Mouse (Mus musculus) kidney, postnatal 36 days (tissue): Measurements from ENCODE around the gene Retsat.

Experiments
- DNase-seq, 2 experiments: peaks; one replicate each; pipeline ENCODE4 v3.0.0; 2021 to 2022; ENCODE audit warnings: mixed read lengths in 2 of 2

The Retsat gene

GRCm38 (mm10) chr6:72597956-72598753 is at the start of gene Retsat, which contains the start of gene Elmod3:
Gene Retsat (plus strand): TSS chr6:72598475.
Gene Elmod3 (minus strand): TSS chr6:72598413.
- DNase-seq = peak; percentile 97 to 98

GRCm38 (mm10) chr6:72549041-72549580 is 49.2 kb upstream of the Retsat start:
- DNase-seq = peak in 1 of 2 experiments; percentile 42

- no peak for DNase-seq
These were observed 48.2 kb upstream of the Retsat start for GRCm38 (mm10) chr6:72550025-72550424.

DNA sequence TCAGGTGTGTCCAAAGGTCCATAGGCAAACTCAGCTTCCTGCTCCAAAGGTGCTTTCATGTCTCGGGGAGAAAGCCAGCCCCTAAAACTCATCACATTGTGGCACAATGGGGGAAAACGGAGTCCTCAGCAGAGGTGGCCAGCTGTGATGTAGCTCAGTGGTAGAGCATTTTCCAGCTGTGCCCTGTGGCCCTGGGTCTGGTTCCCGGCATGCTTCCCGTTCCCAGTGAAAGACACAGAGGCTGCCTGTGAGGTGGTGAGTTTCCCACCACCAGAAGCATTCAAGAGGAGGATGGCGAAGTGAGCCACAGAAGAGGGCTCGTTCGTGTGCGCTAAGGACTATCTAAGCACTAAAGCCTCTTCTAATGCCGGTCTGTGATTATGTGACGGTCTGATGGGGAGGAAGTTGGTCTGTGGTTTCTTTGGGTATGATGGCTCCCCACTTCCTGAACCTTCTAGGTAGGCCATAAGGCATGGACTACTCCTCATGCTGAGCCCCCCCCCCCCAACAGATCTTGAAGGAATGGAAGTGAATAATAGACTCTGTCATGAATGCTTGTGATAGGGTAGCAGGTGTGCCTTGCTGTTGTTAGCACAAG is 47.7 kb upstream of the Retsat start:
- DNase-seq = no peak

- peak; percentile 74 to 75 for DNase-seq
These were observed 45.9 kb upstream of the Retsat start for GRCm38 (mm10) chr6:72552171-72553078.

DNA sequence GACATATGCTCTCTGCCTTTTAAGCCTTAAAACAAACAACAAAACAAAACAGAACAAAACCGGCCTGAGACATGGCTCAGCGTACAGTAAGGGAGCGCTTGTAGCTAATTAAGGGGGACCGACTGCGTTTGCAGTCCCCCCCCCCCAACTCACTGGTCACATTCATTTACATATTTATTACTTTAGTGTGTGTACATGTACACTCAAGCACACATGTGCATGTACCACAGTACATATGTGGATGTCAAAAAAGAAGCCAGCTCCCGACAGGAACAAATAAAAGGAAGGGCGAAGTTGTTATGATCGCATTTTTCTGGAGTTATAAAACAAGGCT is 45.2 kb upstream of the Retsat start:
- no peak for DNase-seq

- no peak for DNase-seq
These were observed 37.5 kb upstream of the Retsat start for GRCm38 (mm10) chr6:72560801-72561200.

DNA sequence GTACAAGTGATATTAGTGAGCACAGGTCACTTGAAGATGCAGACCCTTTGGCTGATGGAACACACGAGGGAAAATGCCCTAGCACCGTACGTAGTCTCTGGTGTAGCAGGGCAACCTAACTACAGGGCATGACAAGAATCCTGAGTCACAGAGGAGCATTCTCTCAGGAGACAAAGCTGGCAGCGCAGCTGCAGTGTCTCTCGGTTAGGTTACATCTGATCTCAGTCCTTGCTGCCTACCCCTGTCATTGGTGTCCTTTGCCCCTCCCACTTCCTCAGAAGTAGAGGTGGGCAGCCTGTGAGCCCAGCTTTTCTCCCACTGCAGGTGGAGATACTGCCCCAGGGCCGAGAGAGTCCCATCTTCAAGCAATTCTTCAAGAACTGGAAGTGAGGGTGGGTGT is 35.8 kb upstream of the Retsat start:
- DNase-seq = no peak

DNA sequence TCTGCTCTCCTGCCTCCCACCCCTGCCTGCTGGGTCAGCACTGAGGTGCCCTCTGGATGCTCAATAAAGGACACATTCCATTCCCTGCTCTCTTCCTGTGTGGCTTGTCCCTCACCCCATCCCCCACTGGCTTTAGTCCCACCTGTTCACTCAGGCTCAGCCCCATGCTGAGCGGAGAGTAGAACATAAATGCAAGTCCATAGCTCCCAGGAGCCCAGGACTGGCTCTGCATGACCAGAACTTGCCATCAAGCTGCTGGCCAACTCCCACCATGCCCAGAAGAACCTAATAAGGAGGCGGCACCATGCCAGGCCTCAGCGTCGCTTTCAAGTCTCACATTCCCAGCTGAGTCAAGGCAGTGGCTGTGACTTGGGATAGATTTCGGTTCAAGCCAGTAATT is 35.4 kb upstream of the Retsat start:
- peak; percentile 56 for DNase-seq

GRCm38 (mm10) chr6:72565506-72565905 is 32.8 kb upstream of the Retsat start:
- no peak for DNase-seq

DNA sequence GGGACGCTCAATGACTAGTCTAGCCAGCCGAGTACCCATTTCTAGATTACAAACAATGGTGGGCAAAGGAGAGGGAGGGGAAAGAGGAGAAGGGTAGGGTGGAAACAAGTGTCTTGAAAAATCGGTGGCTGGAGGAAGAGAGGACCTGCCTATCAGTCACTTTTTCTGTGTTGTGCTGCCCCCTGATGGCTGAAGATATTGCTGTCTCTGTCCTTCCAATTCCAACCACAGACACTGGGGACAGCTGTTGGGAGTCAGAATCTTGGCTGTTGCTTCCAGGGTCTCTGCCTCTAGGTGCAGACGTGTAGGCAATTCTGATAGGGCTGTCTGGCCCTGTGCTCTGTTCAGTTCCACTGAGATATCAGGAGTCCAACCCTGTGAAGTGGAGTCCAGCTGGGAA is 32.2 kb upstream of the Retsat start:
- peak; percentile 90 to 95 for DNase-seq

DNA sequence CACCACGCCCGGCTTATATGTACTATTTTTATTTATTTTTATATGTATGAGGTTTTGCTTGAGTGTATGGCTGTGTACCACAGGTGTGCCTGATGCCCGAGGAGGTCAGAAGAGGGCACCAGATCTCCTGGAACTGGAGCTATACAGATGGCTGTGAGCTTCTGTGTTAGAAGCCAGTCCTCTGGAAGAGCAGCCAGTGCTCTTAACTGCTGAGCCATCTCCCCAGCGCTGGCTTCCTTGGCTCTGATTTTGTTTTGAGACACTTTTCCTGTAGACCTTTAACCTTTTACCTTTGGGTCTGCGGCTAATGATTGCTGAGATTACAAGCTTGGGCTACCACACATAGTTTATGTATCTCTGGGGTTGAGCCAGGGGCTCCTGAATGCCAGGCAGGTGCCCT is 30.8 kb upstream of the Retsat start:
- DNase-seq = peak; percentile 69 to 77

DNA sequence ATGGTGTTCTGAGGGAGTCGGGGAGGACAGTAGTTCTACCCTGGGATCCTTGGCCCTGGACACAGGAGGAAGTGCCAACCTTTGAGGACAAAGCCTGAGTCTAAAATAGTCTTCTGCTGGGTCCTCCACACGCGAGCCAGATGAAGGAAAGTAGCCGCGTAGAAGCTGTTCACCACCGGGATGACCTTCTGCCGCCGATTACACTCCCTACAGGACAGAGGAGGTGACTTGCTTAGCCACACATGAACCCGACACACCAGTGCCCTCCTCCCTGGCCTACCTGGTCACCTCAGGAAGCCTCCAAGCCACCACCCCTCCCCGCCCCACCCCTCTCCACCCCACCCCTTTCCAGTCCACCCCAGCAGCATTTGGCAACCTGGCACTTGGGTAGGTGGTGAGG is 29.5 kb upstream of the Retsat start:
- no peak for DNase-seq

- no peak for DNase-seq
These were observed 27.5 kb upstream of the Retsat start for GRCm38 (mm10) chr6:72570644-72571397.

DNA sequence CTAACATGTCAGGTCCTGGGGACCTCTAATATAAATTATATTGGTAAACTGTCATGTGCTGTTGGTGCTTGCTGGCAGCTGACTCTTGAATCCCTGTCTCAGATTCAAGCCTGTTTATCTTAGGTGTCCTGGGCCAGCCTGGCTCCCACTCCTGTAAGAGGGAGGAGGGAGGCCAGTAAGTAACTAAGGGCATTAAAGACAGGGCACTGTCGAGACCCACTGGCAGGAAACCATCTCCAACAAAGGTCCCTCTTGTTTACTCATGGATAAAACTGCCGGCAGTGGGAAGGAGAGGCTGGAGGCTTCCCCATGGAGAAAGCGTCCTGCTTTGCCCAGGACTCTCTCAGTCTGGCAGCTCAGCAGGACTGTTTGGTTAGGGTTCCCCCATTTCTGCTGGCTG is 26.4 kb upstream of the Retsat start:
- DNase-seq = no peak

DNA sequence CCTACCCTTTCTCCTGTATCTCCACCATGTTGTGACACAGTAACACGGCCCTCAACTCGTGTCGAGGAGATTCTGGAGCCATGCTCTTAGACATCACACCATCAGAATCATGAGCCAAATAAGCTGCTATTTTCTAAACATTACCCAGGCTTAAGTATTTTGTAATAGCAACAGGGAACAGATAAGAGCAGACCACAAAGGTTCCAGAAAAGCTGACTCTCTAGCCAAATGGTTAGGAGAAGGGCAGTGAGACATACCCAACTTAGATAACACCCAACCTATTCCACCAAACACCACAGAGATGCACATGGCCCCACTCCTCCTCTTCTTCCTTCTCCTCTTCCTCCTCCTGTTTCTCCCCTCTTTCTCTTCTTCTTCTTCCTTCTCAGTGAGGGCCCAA is 22.2 kb upstream of the Retsat start:
- no peak for DNase-seq

DNA sequence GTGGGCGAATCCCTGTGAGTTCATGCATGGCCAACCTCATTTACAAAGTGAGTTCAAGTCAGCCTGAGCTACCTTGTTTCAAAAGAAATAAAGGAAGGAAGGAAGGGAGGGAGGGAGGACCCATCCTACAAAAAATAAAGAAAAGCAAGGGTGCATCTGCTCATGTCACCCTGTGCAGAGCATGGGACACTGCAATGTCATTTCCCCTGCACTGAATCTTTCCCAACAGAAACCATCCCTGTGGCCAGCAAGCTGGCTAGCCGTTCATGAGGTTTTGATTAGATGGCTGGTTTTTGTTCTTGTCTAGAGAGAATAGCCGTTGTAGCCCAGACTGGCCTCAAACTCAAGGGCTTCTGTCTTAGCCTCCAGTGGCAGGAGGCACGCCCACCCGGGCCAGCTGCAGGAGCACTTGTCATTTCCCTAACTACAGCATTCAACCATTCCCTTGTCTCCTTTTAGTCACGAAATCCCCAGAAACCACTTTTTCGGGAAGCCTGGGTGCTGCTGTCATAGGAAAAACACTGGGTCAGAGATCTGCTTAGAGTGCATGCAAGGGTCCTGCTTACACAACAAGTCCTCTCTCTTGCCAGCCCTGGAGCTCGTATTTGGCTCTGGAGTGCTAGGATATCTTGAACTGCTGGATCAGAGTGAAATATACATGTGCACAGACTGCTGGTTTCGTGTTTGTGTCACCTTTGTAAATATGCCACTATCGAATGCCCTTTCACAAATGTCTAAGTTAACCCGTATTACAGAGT is 16.5 kb upstream of the Retsat start:
- DNase-seq = peak; percentile 36 to 47

GRCm38 (mm10) chr6:72583211-72583839 is 14.9 kb upstream of the Retsat start:
- peak; percentile 28 to 31 for DNase-seq

DNA sequence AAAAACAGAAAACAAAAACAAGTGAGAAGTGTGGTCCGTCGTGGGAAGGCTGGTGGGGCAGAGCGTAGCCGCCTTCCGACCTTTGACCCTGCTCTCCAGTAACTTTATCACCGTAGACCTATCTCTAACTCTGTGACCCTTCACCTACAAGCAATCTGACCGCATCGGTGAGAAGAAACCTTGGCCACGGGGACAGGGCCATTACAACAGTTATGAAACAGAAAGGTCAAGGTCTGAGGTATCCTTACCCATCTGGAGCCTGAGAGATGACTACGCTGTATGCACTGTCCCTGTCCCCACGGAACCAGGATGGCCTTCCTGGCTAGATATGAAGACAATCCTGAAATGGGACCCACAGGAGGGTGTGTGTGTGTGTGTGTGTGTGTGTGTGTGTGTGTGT is 14.1 kb upstream of the Retsat start:
- peak; percentile 50 to 71 for DNase-seq

DNA sequence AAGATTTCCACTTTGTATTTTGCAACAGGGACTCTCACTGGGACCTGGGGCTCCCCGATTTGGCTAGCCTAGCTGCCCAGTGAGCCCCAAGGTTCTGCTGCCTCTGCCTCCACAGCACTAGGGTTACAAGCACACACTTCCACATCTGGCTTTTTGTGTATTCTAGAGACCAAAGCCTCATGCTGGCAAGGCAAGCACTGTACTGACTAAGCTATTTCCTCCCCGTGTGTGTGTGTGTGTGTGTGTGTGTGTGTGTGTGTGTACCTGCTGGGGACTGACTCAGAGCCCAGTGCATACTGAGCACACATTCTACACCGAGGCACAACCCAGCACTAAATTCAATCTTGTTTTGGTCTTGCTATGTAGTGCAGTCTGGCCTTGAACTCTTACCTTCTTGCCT is 11.6 kb upstream of the Retsat start:
- no peak for DNase-seq

DNA sequence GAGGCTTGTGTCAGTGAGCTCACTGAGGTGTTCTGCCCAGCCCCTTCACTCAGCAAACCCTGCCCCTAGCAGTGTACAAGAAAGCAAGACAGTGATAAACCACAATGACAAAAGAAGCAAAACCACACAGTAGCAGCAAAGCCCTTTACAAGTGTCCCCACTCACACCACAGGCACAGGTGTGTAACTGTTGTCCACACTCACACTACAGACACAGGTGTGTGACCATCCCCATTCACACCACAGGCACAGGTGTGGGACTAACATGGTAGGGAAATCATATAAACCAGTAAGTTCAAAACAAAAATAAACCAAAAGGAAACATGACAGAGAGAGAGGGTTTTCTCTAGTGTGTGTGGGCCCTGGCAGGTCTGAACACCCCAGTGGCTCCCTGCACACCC is 10.0 kb upstream of the Retsat start:
- DNase-seq = no peak
